Mouse (Mus musculus) megakaryocyte, embryonic 14.5 days (primary cell): ENCODE results near the gene Adamts9.

Source experiments
- FLI1 ChIP-seq: IDR thresholded peaks from 2 replicates; pipeline ENCODE4 v1.6.1; 2012; ENCODE audit warnings: low read length, inconsistent platforms, mixed read lengths
- GATA1 ChIP-seq: IDR thresholded peaks from 3 replicates; pipeline ENCODE4 v1.6.1; 2012; ENCODE audit warnings: mixed read lengths, low read length, inconsistent platforms, borderline replicate concordance

DNA sequence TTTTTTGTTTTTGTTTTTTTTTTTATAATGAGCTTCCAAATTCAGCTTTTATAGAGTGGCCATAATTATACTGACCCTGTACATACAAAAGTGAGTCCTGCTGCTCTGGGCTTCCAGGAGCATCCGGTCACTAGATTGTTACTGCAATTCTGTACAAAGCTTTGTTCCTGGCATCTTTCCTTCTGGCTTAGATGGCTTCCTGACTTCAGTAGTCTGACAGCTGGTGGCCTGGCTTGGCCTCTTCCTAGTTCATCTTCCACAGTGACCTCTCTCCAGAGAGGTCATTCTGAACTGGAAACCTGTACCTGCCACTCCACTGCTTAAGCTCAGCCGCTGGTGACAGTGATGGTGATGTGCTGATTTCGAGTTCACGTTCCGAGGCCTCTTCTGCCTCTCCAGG, 217.2 kb downstream of the Adamts9 start:
- TF ChIP-seq GATA1 (no peak), FLI1 (no peak)
